ENCODE assay signal across 19 mouse cellular contexts in genomic region chr9:65168534-65168933, GRCm38 (mm10). TPM values are rescaled to one million over a fixed set of nuclear protein-coding genes. Genes with fewer than 3 reads are reported as not detected.
A peak's percentile ranks its signal among the peaks of the same experiment; 100 is the strongest.
DNase-seq lines count a peak whose midpoint lies in the region; ATAC-seq and TF ChIP-seq lines count a peak whose summit lies in the region.
"Had no signal": no experiment of that assay in that cellular context is flagged by ENCODE, and none has a peak within 500 bp of the region (broad histone marks: within the 10 kb centered on the region; RNA-seq: fewer than 3 reads in every experiment).

No protein-coding gene starts in this region.

- peak overlapping the region; percentile 72 for H3K27ac ChIP-seq in hindbrain, embryonic 10.5 days
- H3K27ac ChIP-seq in hindbrain, postnatal 0 days: no peak overlapping the region
- H3K27ac ChIP-seq in midbrain, embryonic 11.5 days (ENCODE audit: low read depth, low read length): peak overlapping the region; percentile 76
- no peak overlapping the region for H3K27ac ChIP-seq in midbrain, embryonic 15.5 days
- peak overlapping the region; percentile 88 for H3K27ac ChIP-seq in limb, embryonic 10.5 days
- H3K27ac ChIP-seq in neural tube, embryonic 14.5 days (ENCODE audit: low read depth, low read length): peak overlapping the region; percentile 6
- H3K27ac ChIP-seq: heart, embryonic 13.5 days had no signal

- DNase-seq in hindbrain, embryonic 10.5 days (ENCODE audit: low spot score): no peak
- DNase-seq in hindbrain, postnatal 0 days (ENCODE audit: low spot score): no peak
- DNase-seq in midbrain, embryonic 11.5 days (ENCODE audit: low spot score, missing footprints): no peak
- no peak for DNase-seq in limb, embryonic 10.5 days (ENCODE audit: low spot score)
- DNase-seq in left cerebral cortex, adult 18-20 months (ENCODE audit: low spot score in 2 of 2): no peak
- DNase-seq: cerebellum, adult 18-20 months; cerebellum, postnatal 36 days; gastrocnemius, postnatal 14 days; heart, adult 18-20 months; layer of hippocampus, postnatal 36 days; lung, adult 18-20 months; thymus, postnatal 14 days had no signal

- WGBS in hindbrain, embryonic 10.5 days: 55% methylated on average over 6 of the region's 6 CpGs
- 50% methylated on average over 2 of the region's 6 CpGs for WGBS in hindbrain, postnatal 0 days
- WGBS in midbrain, embryonic 11.5 days: 52% methylated on average over 6 of the region's 6 CpGs
- 59% methylated on average over 6 of the region's 6 CpGs for WGBS in midbrain, embryonic 15.5 days
- WGBS in limb, embryonic 10.5 days: 19% methylated on average over 6 of the region's 6 CpGs
- 11% methylated on average over 5 of the region's 6 CpGs for WGBS in neural tube, embryonic 14.5 days

- H3K9me3 ChIP-seq in hindbrain, embryonic 10.5 days: no peaks in the 10 kb centered on the region
- no peaks in the 10 kb centered on the region for H3K9me3 ChIP-seq in hindbrain, postnatal 0 days (ENCODE audit: low read length)
- H3K9me3 ChIP-seq in midbrain, embryonic 11.5 days (ENCODE audit: control insufficient read depth, low read length): no peaks in the 10 kb centered on the region; the same call in 1 of the 2 replicates
- no peaks in the 10 kb centered on the region for H3K9me3 ChIP-seq in midbrain, embryonic 15.5 days
- H3K9me3 ChIP-seq in limb, embryonic 10.5 days (replicated peaks): no peaks in the 10 kb centered on the region
- no peaks in the 10 kb centered on the region for H3K9me3 ChIP-seq in neural tube, embryonic 14.5 days (ENCODE audit: control insufficient read depth, low read length)
- H3K9me3 ChIP-seq: heart, embryonic 13.5 days had no signal

- H3K9ac ChIP-seq in hindbrain, postnatal 0 days (replicated peaks; ENCODE audit: low read length): no peak overlapping the region
- H3K9ac ChIP-seq in midbrain, embryonic 11.5 days (ENCODE audit: low read length): no peak overlapping the region
- no peak overlapping the region for H3K9ac ChIP-seq in midbrain, embryonic 15.5 days
- no peak overlapping the region for H3K9ac ChIP-seq in neural tube, embryonic 14.5 days (replicated peaks; ENCODE audit: low read depth, low read length)
- H3K9ac ChIP-seq: heart, embryonic 13.5 days had no signal

- no peaks in the 10 kb centered on the region for H3K27me3 ChIP-seq in hindbrain, embryonic 10.5 days (ENCODE audit: insufficient read depth, poor library complexity, severe bottlenecking)
- H3K27me3 ChIP-seq in hindbrain, postnatal 0 days (ENCODE audit: insufficient read depth, low read length): no peaks in the 10 kb centered on the region
- H3K27me3 ChIP-seq in midbrain, embryonic 11.5 days (ENCODE audit: control insufficient read depth, insufficient read depth, low read length): no peaks in the 10 kb centered on the region
- H3K27me3 ChIP-seq in midbrain, embryonic 15.5 days (replicated peaks): no peaks in the 10 kb centered on the region
- no peaks in the 10 kb centered on the region for H3K27me3 ChIP-seq in limb, embryonic 10.5 days (ENCODE audit: low read depth, poor library complexity, severe bottlenecking)
- no peaks in the 10 kb centered on the region for H3K27me3 ChIP-seq in neural tube, embryonic 14.5 days (ENCODE audit: control insufficient read depth, insufficient read depth, low read length)

- no peak overlapping the region for H3K4me3 ChIP-seq in hindbrain, embryonic 10.5 days
- H3K4me3 ChIP-seq in hindbrain, postnatal 0 days (ENCODE audit: low read length): no peak overlapping the region
- H3K4me3 ChIP-seq in midbrain, embryonic 11.5 days (ENCODE audit: low read depth, low read length): no peak overlapping the region
- H3K4me3 ChIP-seq in midbrain, embryonic 15.5 days: no peak overlapping the region
- peak overlapping the region; percentile 26 for H3K4me3 ChIP-seq in limb, embryonic 10.5 days
- H3K4me3 ChIP-seq in neural tube, embryonic 14.5 days (ENCODE audit: low read depth, low read length): no peak overlapping the region
- H3K4me3 ChIP-seq: erythroblast, embryonic 14.5 days; heart, embryonic 13.5 days had no signal

- ATAC-seq in hindbrain, postnatal 0 days: no peak
- ATAC-seq in midbrain, embryonic 11.5 days (ENCODE audit: low FRiP score): 0 out of 2 replicates have a peak, but pooled peaks have one; percentile 17
- no peak for ATAC-seq in midbrain, embryonic 15.5 days (replicated peaks)
- ATAC-seq in neural tube, embryonic 14.5 days (ENCODE audit: low read depth): no peak

- peaks cover 92% of the 10 kb centered on the region for H3K36me3 ChIP-seq in hindbrain, embryonic 10.5 days
- H3K36me3 ChIP-seq in hindbrain, postnatal 0 days (ENCODE audit: insufficient read depth, low read length): no peaks in the 10 kb centered on the region
- H3K36me3 ChIP-seq in midbrain, embryonic 11.5 days (ENCODE audit: control insufficient read depth, insufficient read depth, low read length): peaks cover 11% of the 10 kb centered on the region; the same call in 1 of the 2 replicates
- no peaks in the 10 kb centered on the region for H3K36me3 ChIP-seq in midbrain, embryonic 15.5 days (replicated peaks)
- H3K36me3 ChIP-seq in limb, embryonic 10.5 days: peaks cover 45% of the 10 kb centered on the region
- H3K36me3 ChIP-seq in neural tube, embryonic 14.5 days (ENCODE audit: control insufficient read depth, insufficient read depth, low read length): no peaks in the 10 kb centered on the region
- H3K36me3 ChIP-seq: heart, embryonic 13.5 days had no signal

- no peak for TF ChIP-seq CTCF in hindbrain, postnatal 0 days (IDR thresholded peaks at IDR 0.05; ENCODE audit: low read depth)

- H3K4me2 ChIP-seq in hindbrain, postnatal 0 days (ENCODE audit: low read depth, low read length): no peak overlapping the region
- H3K4me2 ChIP-seq in midbrain, embryonic 11.5 days: no peak overlapping the region
- H3K4me2 ChIP-seq in midbrain, embryonic 15.5 days: no peak overlapping the region
- H3K4me2 ChIP-seq in neural tube, embryonic 14.5 days (ENCODE audit: low read depth, low read length): no peak overlapping the region
- H3K4me2 ChIP-seq: heart, embryonic 13.5 days; liver, embryonic 11.5 days had no signal

- peaks cover 82% of the 10 kb centered on the region for H3K4me1 ChIP-seq in hindbrain, embryonic 10.5 days (replicated peaks)
- H3K4me1 ChIP-seq in hindbrain, postnatal 0 days (ENCODE audit: insufficient read depth, low read length): 0 out of 2 replicates have a peak, but pooled peaks cover 3% of the 10 kb centered on the region
- peaks cover 39% of the 10 kb centered on the region for H3K4me1 ChIP-seq in midbrain, embryonic 11.5 days (ENCODE audit: control insufficient read depth, insufficient read depth, low read length)
- 0 out of 2 replicates have a peak, but pooled peaks cover 6% of the 10 kb centered on the region for H3K4me1 ChIP-seq in midbrain, embryonic 15.5 days
- peaks cover 91% of the 10 kb centered on the region for H3K4me1 ChIP-seq in limb, embryonic 10.5 days
- peaks cover 17% of the 10 kb centered on the region for H3K4me1 ChIP-seq in neural tube, embryonic 14.5 days (ENCODE audit: control insufficient read depth, insufficient read depth, low read length)

RNA-seq across cellular contexts. Expression of gene Parp16, which starts 26.6 kb away (rescaled TPM):
- polyA plus RNA-seq in hindbrain, embryonic 10.5 days (2016; fragmentation: Nextera tagmentation; extraction: Ambion mirVana): 7.7 and 8.0 TPM in 2 replicates
- total RNA-seq in hindbrain, postnatal 0 days (2014; rRNA removed): 2.6 and 6.7 TPM in 2 replicates
- polyA plus RNA-seq in hindbrain, postnatal 0 days (2015; fragmentation: Nextera tagmentation; extraction: Ambion mirVana): 5.9 and 6.3 TPM in 2 replicates
- 5.2 and 6.4 TPM in 2 replicates for polyA plus RNA-seq in midbrain, embryonic 11.5 days (2014; fragmentation: Nextera tagmentation; extraction: Ambion mirVana)
- polyA plus RNA-seq in midbrain, embryonic 15.5 days (2015; fragmentation: Nextera tagmentation; extraction: Ambion mirVana): 6.8 and 7.6 TPM in 2 replicates
- 8.7 and 9.0 TPM in 2 replicates for polyA plus RNA-seq in limb, embryonic 10.5 days (2016; fragmentation: Nextera tagmentation; extraction: Ambion mirVana)
- polyA plus RNA-seq in neural tube, embryonic 14.5 days (2014; fragmentation: Nextera tagmentation; extraction: Ambion mirVana): 5.3 and 6.7 TPM in 2 replicates
- total RNA-seq in left cerebral cortex, adult 18-20 months (2021): 1 to 10 TPM; 4.0 to 4.3 TPM

RNA-seq across cellular contexts. Expression of gene Igdcc3, which starts 27.5 kb away (rescaled TPM):
- 218 and 357 TPM in 2 replicates for polyA plus RNA-seq in hindbrain, embryonic 10.5 days (2016; fragmentation: Nextera tagmentation; extraction: Ambion mirVana)
- 2.3 and 6.3 TPM in 2 replicates for total RNA-seq in hindbrain, postnatal 0 days (2014; rRNA removed)
- 5.2 and 6.2 TPM in 2 replicates for polyA plus RNA-seq in hindbrain, postnatal 0 days (2015; fragmentation: Nextera tagmentation; extraction: Ambion mirVana)
- 115 and 145 TPM in 2 replicates for polyA plus RNA-seq in midbrain, embryonic 11.5 days (2014; fragmentation: Nextera tagmentation; extraction: Ambion mirVana)
- polyA plus RNA-seq in midbrain, embryonic 15.5 days (2015; fragmentation: Nextera tagmentation; extraction: Ambion mirVana): 12.8 and 14.1 TPM in 2 replicates
- polyA plus RNA-seq in limb, embryonic 10.5 days (2016; fragmentation: Nextera tagmentation; extraction: Ambion mirVana): 230 and 420 TPM in 2 replicates
- polyA plus RNA-seq in neural tube, embryonic 14.5 days (2014; fragmentation: Nextera tagmentation; extraction: Ambion mirVana): 9.9 and 10.1 TPM in 2 replicates
- total RNA-seq in left cerebral cortex, adult 18-20 months (2021): 1 to 10 TPM; 1.4 to 1.7 TPM
- total RNA-seq: megakaryocyte-erythroid progenitor cell, adult 5-6 weeks had no signal
- polyA plus RNA-seq: C2C12; erythroblast, embryonic 14.5 days had no signal

Comparison
In these comparisons a context has a peak if more than half of its experiments do, and no peak if none do; other contexts are left out.
1. H3K27ac ChIP-seq: peak in hindbrain, embryonic 10.5 days (single experiment), midbrain, embryonic 11.5 days (single experiment), limb, embryonic 10.5 days (single experiment) and neural tube, embryonic 14.5 days (single experiment); none in hindbrain, postnatal 0 days (single experiment) and midbrain, embryonic 15.5 days (single experiment).